Mouse (Mus musculus): ENCODE data around the gene Aldoart2.
"Not testable (repeated sequence)": the region's sequence is repeated elsewhere in the genome, so short reads cannot be mapped to it uniquely, and the experiment has no call there.

Gene Aldoart2

GRCm38 (mm10) chr12:55565206-55565605 is at the start of gene Aldoart2:
Gene Aldoart2, plus strand, starts transcription at chr12:55565239.
- no peak for DNase-seq (ENCODE audit: low spot score in 2 of 2)

GRCm38 (mm10) chr12:55518061-55518738 is 46.8 kb upstream of the Aldoart2 start:
- no peak for DNase-seq (ENCODE audit: low spot score in 2 of 2)

- DNase-seq (ENCODE audit: low spot score in 2 of 2), result no peak
Measured at GRCm38 (mm10) chr12:55526983-55527752, 37.9 kb upstream of the Aldoart2 start.

- DNase-seq (ENCODE audit: low spot score in 2 of 2), result no peak
Measured at GRCm38 (mm10) chr12:55536537-55537135, 28.4 kb upstream of the Aldoart2 start.

- DNase-seq (ENCODE audit: low spot score in 2 of 2), result no peak
Measured at GRCm38 (mm10) chr12:55537742-55538141, 27.3 kb upstream of the Aldoart2 start.

GRCm38 (mm10) chr12:55538328-55538971 is 26.6 kb upstream of the Aldoart2 start:
- no peak for DNase-seq (ENCODE audit: low spot score in 2 of 2)

GRCm38 (mm10) chr12:55539157-55539556 is 25.9 kb upstream of the Aldoart2 start:
- no peak for DNase-seq (ENCODE audit: low spot score in 2 of 2)

GRCm38 (mm10) chr12:55554901-55555300 is 10.1 kb upstream of the Aldoart2 start:
- not testable (repeated sequence) for DNase-seq (ENCODE audit: low spot score in 2 of 2)

GRCm38 (mm10) chr12:55557866-55558265 is 7.2 kb upstream of the Aldoart2 start:
- DNase-seq (ENCODE audit: low spot score in 2 of 2), result no peak

GRCm38 (mm10) chr12:55559184-55559855 is 5.7 kb upstream of the Aldoart2 start:
- DNase-seq (ENCODE audit: low spot score in 2 of 2), result no peak

- DNase-seq (ENCODE audit: low spot score in 2 of 2), result peak; percentile 7 to 11
Measured at GRCm38 (mm10) chr12:55560025-55560690, 4.9 kb upstream of the Aldoart2 start.

- no peak for DNase-seq (ENCODE audit: low spot score in 2 of 2)
Measured at GRCm38 (mm10) chr12:55563742-55564141, 1.3 kb upstream of the Aldoart2 start.

GRCm38 (mm10) chr12:55564187-55564963 is 664 bp upstream of the Aldoart2 start:
- no peak for DNase-seq (ENCODE audit: low spot score in 2 of 2)

- DNase-seq (ENCODE audit: low spot score in 2 of 2), result no peak
Measured at GRCm38 (mm10) chr12:55565867-55566266, 828 bp downstream of the Aldoart2 start.

- DNase-seq (ENCODE audit: low spot score in 2 of 2), result no peak
Measured at GRCm38 (mm10) chr12:55566837-55567236, 1.8 kb downstream of the Aldoart2 start.

GRCm38 (mm10) chr12:55568466-55568865 is 3.4 kb downstream of the Aldoart2 start:
- no peak for DNase-seq (ENCODE audit: low spot score in 2 of 2)

- DNase-seq (ENCODE audit: low spot score in 2 of 2), result no peak
Measured at GRCm38 (mm10) chr12:55569676-55570075, 4.6 kb downstream of the Aldoart2 start.

GRCm38 (mm10) chr12:55570646-55571045 is 5.6 kb downstream of the Aldoart2 start:
- DNase-seq (ENCODE audit: low spot score in 2 of 2), result no peak

GRCm38 (mm10) chr12:55571181-55571580 is 6.1 kb downstream of the Aldoart2 start:
- no peak for DNase-seq (ENCODE audit: low spot score in 2 of 2)

GRCm38 (mm10) chr12:55571661-55572060 is 6.6 kb downstream of the Aldoart2 start:
- no peak for DNase-seq (ENCODE audit: low spot score in 2 of 2)
